Mouse (Mus musculus) kidney, embryonic 16.5 days (tissue): Measurements from ENCODE around the gene Syt3. TPM values are rescaled to one million over a fixed set of nuclear protein-coding genes. Genes with fewer than 3 reads are reported as not detected.

ENCODE experiments used
- ATAC-seq: fragments of 200-750 bp; cut with Nextera tagmentation; 2 replicates; pipeline ENCODE4 v1.8.0; 2017; ENCODE audit warnings: moderate TSS enrichment; ENCODE audit not compliant: low FRiP score, low TSS enrichment
- H3K27ac ChIP-seq: fragments of 300-500 bp; sonication (generic); 2 replicates; pipeline ENCODE4 v1.5.1; 2014; ENCODE audit warnings: low read length
- H3K27me3 ChIP-seq: fragments of 300-500 bp; sonication (generic); 2 replicates; pipeline ENCODE4 v1.6.1; 2014; ENCODE audit warnings: low read length, control low read depth, mixed read lengths; ENCODE audit not compliant: insufficient read depth
- H3K36me3 ChIP-seq: fragments of 300-500 bp; sonication (generic); 2 replicates; pipeline ENCODE4 v1.6.1; 2014; ENCODE audit warnings: low read length, control low read depth, mixed read lengths; ENCODE audit not compliant: insufficient read depth
- H3K4me1 ChIP-seq: fragments of 300-500 bp; sonication (generic); 2 replicates; pipeline ENCODE4 v1.6.1; 2014; ENCODE audit warnings: low read length, control low read depth, mixed read lengths; ENCODE audit not compliant: insufficient read depth
- H3K4me2 ChIP-seq: fragments of 300-500 bp; sonication (generic); replicated peaks from 2 replicates; pipeline ENCODE4 v1.6.1; 2014; ENCODE audit warnings: low read depth, low read length
- H3K4me3 ChIP-seq: fragments of 300-500 bp; sonication (generic); 2 replicates; pipeline ENCODE4 v1.5.1; 2014; ENCODE audit warnings: mild to moderate bottlenecking, low read length
- H3K9ac ChIP-seq: fragments of 300-500 bp; sonication (generic); replicated peaks from 2 replicates; pipeline ENCODE4 v1.6.1; 2014; ENCODE audit warnings: low read length
- H3K9me3 ChIP-seq: fragments of 300-500 bp; sonication (generic); 2 replicates; pipeline ENCODE4 v1.6.1; 2016; ENCODE audit warnings: low read length, control low read depth
- WGBS: fragments of 180-500 bp; shearing (Covaris S2); extraction: QIAGEN DNeasy Blood & Tissue Kit; methylation state at CpG from one replicate; pipeline ENCODE4 v1.1.7; 2014; 5-methylcytosine and 5-hydroxymethylcytosine counted together
- polyA plus RNA-seq: library from polyadenylated mRNA; unstranded; fragments of >200 nt; fragmentation: Nextera tagmentation; extraction: Ambion mirVana; gene quantifications from 2 replicates; pipeline ENCODE4 v1.2.1, GENCODE M21; 2015

Gene Syt3
- polyA plus RNA-seq, 1 experiment from 2014 or later = 2.7 TPM

DNA sequence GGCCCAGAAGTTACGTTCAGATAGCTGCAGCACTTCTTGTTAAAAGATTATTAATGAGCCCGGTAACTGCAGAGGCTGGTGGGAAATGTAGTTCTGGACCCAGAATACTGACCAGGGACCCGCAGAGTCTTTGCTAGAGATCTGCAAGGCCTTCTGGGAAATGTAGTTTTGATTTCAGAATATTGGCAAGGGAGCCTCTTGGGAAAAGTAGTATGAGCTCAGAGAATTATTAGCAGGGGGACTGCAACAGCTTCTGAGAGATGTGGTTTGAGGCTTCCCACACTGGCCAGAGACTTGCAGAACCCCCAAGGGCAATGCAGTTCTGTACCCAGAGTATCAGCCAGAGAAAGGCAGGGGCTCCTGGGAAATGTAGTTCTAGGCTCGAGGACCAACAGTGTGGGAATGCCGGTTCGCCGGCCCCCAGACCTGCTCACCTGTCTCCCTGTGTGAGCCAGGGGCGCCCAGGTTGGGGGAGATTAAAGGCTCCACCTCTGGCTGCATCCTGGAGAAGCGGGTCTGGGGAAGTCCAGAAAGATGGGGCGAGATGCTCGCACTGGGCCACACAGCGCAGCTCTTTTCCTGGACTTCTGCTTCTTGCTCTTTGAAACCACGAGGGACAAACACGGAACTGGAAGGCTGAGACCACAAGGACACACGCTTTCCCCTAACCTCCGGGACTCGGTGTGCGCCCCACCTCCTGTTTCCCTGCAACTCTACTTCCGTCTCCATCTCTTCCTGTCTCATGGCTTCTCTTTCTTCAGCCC, 9.8 kb upstream of the Syt3 start:
- peak overlapping the region; percentile 54; the same call in 1 of the 2 replicates for H3K27ac ChIP-seq

DNA sequence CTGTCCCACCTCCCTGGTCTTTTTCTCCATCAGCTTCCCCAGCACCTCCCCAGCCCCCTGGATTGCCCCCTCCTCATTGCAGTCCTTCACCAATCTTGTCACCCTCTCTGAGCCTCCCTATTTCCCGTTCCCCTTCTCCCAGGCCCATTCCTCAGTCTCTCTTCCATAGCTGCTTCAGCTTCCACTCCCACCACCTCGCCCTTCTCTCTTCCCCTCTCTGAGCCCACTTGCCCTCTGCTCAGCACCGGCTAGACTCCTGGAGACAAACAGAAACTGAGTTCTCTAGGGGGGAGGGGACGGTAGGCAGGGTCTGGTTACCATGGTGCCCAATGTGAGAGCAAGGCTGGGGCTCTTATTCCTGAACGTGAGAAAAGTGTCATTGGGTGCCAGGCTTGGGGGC, 9.1 kb upstream of the Syt3 start:
- H3K9ac ChIP-seq = peak overlapping the region; percentile 72
- H3K27me3 ChIP-seq = no peaks in the 10 kb centered on the region
- peak overlapping the region; percentile 76 for H3K4me2 ChIP-seq
- peak; percentile 19; the same call in 1 of the 2 replicates for ATAC-seq
- peaks cover 15% of the 10 kb centered on the region; the same call in 1 of the 2 replicates for H3K4me1 ChIP-seq
- 2% methylated on average over 5 of the region's 5 CpGs for WGBS
- H3K9me3 ChIP-seq = no peaks in the 10 kb centered on the region
- H3K4me3 ChIP-seq = peak overlapping the region; percentile 63
- H3K27ac ChIP-seq = peak overlapping the region; percentile 54; the same call in 1 of the 2 replicates
- H3K36me3 ChIP-seq = no peaks in the 10 kb centered on the region

More for the DNA sequence above, 9.8 kb upstream of the Syt3 start:
- WGBS = 0% methylated on average over 19 of the region's 19 CpGs
- peak overlapping the region; percentile 63 for H3K4me3 ChIP-seq
- peak; percentile 94 for ATAC-seq
- H3K9ac ChIP-seq = peak overlapping the region; percentile 72
- peak overlapping the region; percentile 76 for H3K4me2 ChIP-seq
- no peaks in the 10 kb centered on the region for H3K27me3 ChIP-seq
- no peaks in the 10 kb centered on the region for H3K9me3 ChIP-seq
- H3K4me1 ChIP-seq = peaks cover 15% of the 10 kb centered on the region; the same call in 1 of the 2 replicates
- no peaks in the 10 kb centered on the region for H3K36me3 ChIP-seq

DNA sequence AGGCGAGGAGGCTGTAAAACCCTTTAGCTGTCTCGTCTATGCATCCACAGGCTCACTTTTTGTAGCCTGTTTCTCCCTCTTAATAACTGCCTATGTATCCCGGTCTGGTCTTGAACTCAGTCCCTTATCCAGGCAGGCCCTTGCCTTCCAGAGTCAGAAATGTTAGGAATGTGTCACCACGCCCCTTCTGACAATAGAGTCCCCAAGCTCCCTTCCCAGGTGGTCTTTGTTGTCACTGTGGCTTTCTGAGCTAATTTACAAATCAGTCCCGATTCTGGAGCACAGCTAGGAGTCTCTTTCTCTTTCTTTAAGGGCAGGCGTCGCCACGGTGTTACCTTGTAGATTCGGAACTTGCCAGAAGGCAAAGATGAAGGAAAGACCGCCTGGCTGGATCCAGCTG, 8.7 kb upstream of the Syt3 start:
- peak overlapping the region; percentile 76 for H3K4me2 ChIP-seq
- 8% methylated on average over 10 of the region's 10 CpGs for WGBS
- peak overlapping the region; percentile 63 for H3K4me3 ChIP-seq
- peaks cover 15% of the 10 kb centered on the region; the same call in 1 of the 2 replicates for H3K4me1 ChIP-seq
- no peaks in the 10 kb centered on the region for H3K27me3 ChIP-seq
- H3K36me3 ChIP-seq = no peaks in the 10 kb centered on the region
- no peak for ATAC-seq
- H3K27ac ChIP-seq = no peak overlapping the region
- H3K9ac ChIP-seq = peak overlapping the region; percentile 72
- H3K9me3 ChIP-seq = no peaks in the 10 kb centered on the region

DNA sequence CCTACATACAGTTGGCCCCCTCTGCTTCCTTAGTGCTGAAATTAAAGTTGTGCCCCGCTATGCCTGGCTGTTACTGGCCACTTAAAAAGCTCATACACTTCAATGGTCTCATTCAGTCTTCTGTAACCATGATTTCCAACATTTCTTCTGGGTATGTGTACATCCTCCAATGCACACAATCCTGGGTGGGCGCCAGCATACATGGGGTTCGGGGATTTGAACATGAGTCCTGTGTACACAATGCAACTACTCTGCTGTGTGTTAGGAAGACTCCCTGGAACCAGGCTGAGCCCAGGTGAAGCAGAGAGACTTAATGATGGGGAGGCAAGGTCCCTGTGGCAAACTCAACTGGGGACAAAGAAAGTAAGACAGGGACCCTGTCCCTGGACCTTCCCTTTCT, 8.1 kb upstream of the Syt3 start:
- Histone ChIP-seq H3K4me2 (no peak overlapping the region), H3K36me3 (no peaks in the 10 kb centered on the region), H3K9ac (no peak overlapping the region), H3K4me3 (no peak overlapping the region), H3K4me1 (peaks cover 15% of the 10 kb centered on the region; the same call in 1 of the 2 replicates), H3K27ac (no peak overlapping the region), H3K27me3 (no peaks in the 10 kb centered on the region), H3K9me3 (peaks cover 4% of the 10 kb centered on the region; the same call in 1 of the 2 replicates)
- no peak for ATAC-seq
- WGBS = 69% methylated on average over 3 of the region's 3 CpGs

DNA sequence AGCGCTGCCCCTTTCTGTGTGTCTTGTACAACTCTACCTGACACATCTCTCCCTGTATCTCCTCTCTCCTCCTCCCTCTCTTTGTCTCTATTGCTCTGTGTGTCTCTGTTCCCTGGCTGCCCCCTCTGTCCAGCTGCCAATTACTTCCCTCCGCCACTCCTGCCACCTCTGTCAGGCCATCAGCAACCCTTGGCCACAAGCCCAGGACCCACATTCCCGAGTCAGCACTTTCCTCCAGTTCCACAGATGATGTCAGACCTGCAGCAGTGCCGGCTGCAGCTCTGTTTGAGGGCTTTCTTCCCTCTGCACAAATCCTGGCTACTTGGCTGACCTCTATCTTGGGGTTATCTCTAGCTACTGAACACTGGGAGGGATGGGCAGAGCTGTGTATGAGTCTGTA, 5.6 kb upstream of the Syt3 start:
- no peak for ATAC-seq
- H3K4me2 ChIP-seq = no peak overlapping the region

DNA sequence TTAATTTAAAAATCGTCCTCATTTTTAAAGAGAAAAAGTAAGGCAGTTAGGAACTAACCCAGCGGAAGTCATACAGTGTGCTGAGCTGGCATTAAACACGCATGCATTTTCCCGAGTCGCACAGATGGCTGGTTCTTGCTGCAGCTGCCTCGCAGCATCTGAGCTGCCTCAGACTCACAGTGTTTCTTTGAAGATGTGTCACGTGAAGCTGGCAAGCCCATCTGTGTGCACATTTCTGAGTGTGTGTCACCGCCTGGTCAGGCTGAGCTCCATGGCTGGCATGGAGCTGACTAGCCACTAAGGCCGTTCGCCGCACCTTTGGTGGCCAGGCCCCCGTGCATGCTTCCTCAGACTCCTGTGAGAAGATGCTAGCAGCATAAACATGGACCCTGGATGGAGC, 1.4 kb upstream of the Syt3 start:
- no peak for ATAC-seq
- no peak overlapping the region for H3K27ac ChIP-seq
- H3K9me3 ChIP-seq = peaks cover 4% of the 10 kb centered on the region; the same call in 1 of the 2 replicates
- H3K9ac ChIP-seq = no peak overlapping the region
- H3K4me3 ChIP-seq = no peak overlapping the region
- H3K36me3 ChIP-seq = no peaks in the 10 kb centered on the region
- WGBS = 77% methylated on average over 12 of the region's 12 CpGs
- no peak overlapping the region for H3K4me2 ChIP-seq
- H3K4me1 ChIP-seq = peaks cover 8% of the 10 kb centered on the region; the same call in 1 of the 2 replicates
- H3K27me3 ChIP-seq = peaks cover 19% of the 10 kb centered on the region

More for the DNA sequence above, 5.6 kb upstream of the Syt3 start:
- peaks cover 14% of the 10 kb centered on the region; the same call in 1 of the 2 replicates for H3K4me1 ChIP-seq
- H3K9me3 ChIP-seq = peaks cover 4% of the 10 kb centered on the region; the same call in 1 of the 2 replicates
- no peak overlapping the region for H3K4me3 ChIP-seq
- 37% methylated on average over 4 of the region's 4 CpGs for WGBS
- peaks cover 11% of the 10 kb centered on the region; the same call in 1 of the 2 replicates for H3K27me3 ChIP-seq
- no peak overlapping the region for H3K27ac ChIP-seq
- no peak overlapping the region for H3K9ac ChIP-seq
- H3K36me3 ChIP-seq = no peaks in the 10 kb centered on the region

DNA sequence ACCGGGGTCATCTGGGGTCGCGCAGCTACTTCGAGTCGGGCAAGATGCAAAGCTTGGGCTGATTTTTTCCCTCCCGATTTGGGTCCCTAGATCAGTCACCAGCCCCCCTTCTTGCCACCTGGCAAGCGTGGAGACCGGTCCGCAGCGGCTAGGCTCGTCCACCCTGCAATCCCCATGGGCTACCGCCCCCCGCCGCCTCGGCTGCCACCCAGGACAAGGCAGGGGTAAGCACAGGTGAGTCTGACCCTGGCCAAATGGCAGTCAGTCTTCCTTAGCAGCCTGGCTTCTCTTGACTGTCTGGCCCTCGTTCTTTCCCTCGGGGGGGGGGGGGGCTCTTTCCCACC, 786 bp downstream of the Syt3 start:
- H3K36me3 ChIP-seq = no peaks in the 10 kb centered on the region
- WGBS = 1% methylated on average over 15 of the region's 17 CpGs
- H3K4me2 ChIP-seq = peak overlapping the region; percentile 61
- peaks cover 6% of the 10 kb centered on the region; the same call in 1 of the 2 replicates for H3K4me1 ChIP-seq
- peak overlapping the region; percentile 54 for H3K4me3 ChIP-seq
- peak overlapping the region; percentile 69 for H3K9ac ChIP-seq
- H3K9me3 ChIP-seq = peaks cover 4% of the 10 kb centered on the region; the same call in 1 of the 2 replicates
- peak; percentile 62 for ATAC-seq
- H3K27ac ChIP-seq = no peak overlapping the region
- peaks cover 19% of the 10 kb centered on the region for H3K27me3 ChIP-seq

DNA sequence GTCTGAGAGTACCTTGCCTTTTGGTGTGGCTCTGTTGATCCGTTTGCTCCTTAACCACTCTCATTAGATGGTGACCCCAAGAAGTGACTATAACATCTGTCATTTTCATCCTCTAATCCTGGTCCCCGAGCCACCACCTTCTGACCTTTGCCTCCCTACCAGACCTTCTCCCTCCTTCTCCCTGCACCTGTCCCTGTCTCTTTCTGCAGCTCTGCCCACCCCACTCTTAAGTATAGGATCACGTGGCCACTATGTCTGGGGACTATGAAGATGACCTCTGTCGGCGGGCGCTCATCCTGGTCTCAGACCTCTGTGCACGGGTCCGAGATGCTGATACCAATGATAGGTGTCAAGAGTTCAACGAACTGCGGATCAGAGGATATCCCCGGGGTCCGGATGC, 1.8 kb downstream of the Syt3 start, which contains the start of gene 1700008O03Rik:
Gene 1700008O03Rik (minus strand): TSS at position 101 of the 400 bp plus-strand sequence.
- Histone ChIP-seq H3K9ac (peak within 1 kb of the TSS; percentile 69), H3K27me3 (peaks cover 19% of the 10 kb centered on the region)

DNA sequence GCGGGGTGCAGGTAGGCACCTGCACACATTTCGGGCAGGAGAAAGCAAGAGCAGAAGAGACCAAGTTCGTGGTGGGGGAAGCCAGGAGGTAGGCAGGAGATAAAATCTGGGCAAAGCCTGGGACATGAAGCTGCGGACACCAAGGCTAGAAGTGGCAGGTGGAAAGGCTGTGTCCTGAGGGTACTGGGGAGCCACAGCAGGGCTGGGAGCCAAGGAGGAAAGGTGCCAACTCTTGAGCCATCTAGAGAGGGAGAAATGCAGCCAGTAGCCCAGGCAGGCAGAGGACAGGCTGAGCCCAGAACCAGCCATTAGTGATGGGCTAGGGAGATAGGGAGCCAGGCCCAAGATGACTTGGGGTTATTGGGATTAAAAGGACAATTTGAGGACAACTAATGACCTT, 7.9 kb downstream of the Syt3 start:
- 88% methylated on average over 4 of the region's 4 CpGs for WGBS
- Histone ChIP-seq H3K4me1 (no peaks in the 10 kb centered on the region), H3K27ac (no peak overlapping the region), H3K27me3 (no peaks in the 10 kb centered on the region), H3K36me3 (no peaks in the 10 kb centered on the region), H3K9me3 (no peaks in the 10 kb centered on the region), H3K4me3 (no peak overlapping the region), H3K4me2 (no peak overlapping the region), H3K9ac (no peak overlapping the region)
- ATAC-seq = no peak

More for the DNA sequence above, 1.8 kb downstream of the Syt3 start, which contains the start of gene 1700008O03Rik:
- Histone ChIP-seq H3K27ac (no peak within 1 kb of the TSS), H3K4me3 (peak within 1 kb of the TSS; percentile 54), H3K36me3 (no peaks in the 10 kb centered on the region), H3K4me2 (peak within 1 kb of the TSS; percentile 61), H3K9me3 (peaks cover under 1% of the 10 kb centered on the region; the same call in 1 of the 2 replicates), H3K4me1 (peaks cover 6% of the 10 kb centered on the region; the same call in 1 of the 2 replicates)
- WGBS = 77% methylated on average over 12 of the region's 12 CpGs
- no peak for ATAC-seq

DNA sequence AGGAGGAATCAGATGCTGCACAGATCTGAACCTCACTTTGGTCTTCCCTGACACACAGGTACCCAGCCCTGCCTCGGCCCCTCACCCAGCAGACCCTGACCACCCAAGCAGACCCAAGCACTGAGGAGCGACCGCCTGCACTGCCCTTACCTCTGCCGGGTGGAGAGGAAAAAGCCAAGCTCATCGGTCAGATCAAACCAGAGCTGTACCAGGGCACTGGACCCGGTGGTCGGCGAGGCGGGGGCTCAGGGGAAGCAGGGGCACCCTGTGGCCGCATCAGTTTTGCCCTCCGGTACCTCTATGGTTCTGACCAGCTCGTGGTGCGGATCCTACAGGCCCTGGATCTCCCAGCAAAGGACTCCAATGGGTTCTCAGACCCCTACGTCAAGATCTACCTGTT, 8.4 kb downstream of the Syt3 start:
- WGBS = 85% methylated on average over 14 of the region's 14 CpGs
- H3K9me3 ChIP-seq = no peaks in the 10 kb centered on the region

More for the DNA sequence above, 8.4 kb downstream of the Syt3 start:
- H3K4me3 ChIP-seq = no peak overlapping the region
- H3K9ac ChIP-seq = no peak overlapping the region
- no peak for ATAC-seq
- H3K27ac ChIP-seq = no peak overlapping the region
- H3K36me3 ChIP-seq = no peaks in the 10 kb centered on the region
- H3K4me2 ChIP-seq = no peak overlapping the region
- H3K4me1 ChIP-seq = no peaks in the 10 kb centered on the region
- H3K27me3 ChIP-seq = no peaks in the 10 kb centered on the region
